Mouse (Mus musculus) ES-E14 (cell line): ENCODE data around the gene Gm8909.
"Not testable (repeated sequence)": the region's sequence is repeated elsewhere in the genome, so short reads cannot be mapped to it uniquely, and the experiment has no call there.

Experiments
- CHD2 ChIP-seq: IDR thresholded peaks from 2 replicates; pipeline ENCODE4 v1.6.1; 2014; ENCODE audit warnings: mild to moderate bottlenecking, low read depth, low read length, inconsistent platforms
- ZNF384 ChIP-seq: IDR thresholded peaks from 2 replicates; pipeline ENCODE4 v1.6.1; 2012; ENCODE audit warnings: low read depth, low read length, inconsistent platforms

- TF ChIP-seq CHD2 = 0 out of 2 replicates have a peak, but pooled peaks have one; percentile 43
- not testable (repeated sequence) for TF ChIP-seq ZNF384
Observed at GRCm38 (mm10) chr17:36121352-36122020, 46.9 kb downstream of the Gm8909 start, which contains the start of gene Gm19684.
